Mouse (Mus musculus): Measurements from ENCODE around the gene Gm21885. TPM values are rescaled to one million over a fixed set of nuclear protein-coding genes. Genes with fewer than 3 reads are reported as not detected.

The Gm21885 gene
- polyA plus RNA-seq, 1 experiment from 2014 or later = 1.0 TPM

- Histone ChIP-seq H3K9ac (ENCODE audit: low read depth, low read length) (peak overlapping the region; percentile 51; the same call in 1 of the 2 replicates), H3K4me3 (ENCODE audit: low read length) (peak overlapping the region; percentile 28), H3K27me3 (ENCODE audit: control insufficient read depth, insufficient read depth, low read length) (no peaks in the 10 kb centered on the region), H3K27ac (ENCODE audit: low read depth, low read length) (peak overlapping the region; percentile 39; the same call in 1 of the 2 replicates), H3K4me2 (replicated peaks; ENCODE audit: low read depth, low read length) (peak overlapping the region; percentile 68), H3K4me1 (ENCODE audit: control insufficient read depth, insufficient read depth, low read length) (peaks cover 39% of the 10 kb centered on the region), H3K9me3 (ENCODE audit: control insufficient read depth, low read length) (no peaks in the 10 kb centered on the region), H3K36me3 (ENCODE audit: control insufficient read depth, insufficient read depth, low read length) (no peaks in the 10 kb centered on the region)
- 19% methylated on average over 15 of the region's 15 CpGs for WGBS
- peak; percentile 13; the same call in 1 of the 2 replicates for ATAC-seq (ENCODE audit: low FRiP score, low TSS enrichment)
These were observed 38.1 kb upstream of the Gm21885 start for GRCm38 (mm10) chr11:94243422-94244180.

- Histone ChIP-seq H3K4me1 (ENCODE audit: control insufficient read depth, insufficient read depth, low read length) (peaks cover 39% of the 10 kb centered on the region), H3K4me3 (ENCODE audit: low read length) (no peak overlapping the region), H3K27ac (ENCODE audit: low read depth, low read length) (no peak overlapping the region), H3K4me2 (replicated peaks; ENCODE audit: low read depth, low read length) (no peak overlapping the region), H3K36me3 (ENCODE audit: control insufficient read depth, insufficient read depth, low read length) (no peaks in the 10 kb centered on the region), H3K9ac (ENCODE audit: low read depth, low read length) (no peak overlapping the region), H3K27me3 (ENCODE audit: control insufficient read depth, insufficient read depth, low read length) (no peaks in the 10 kb centered on the region), H3K9me3 (ENCODE audit: control insufficient read depth, low read length) (no peaks in the 10 kb centered on the region)
- WGBS = 68% methylated on average over 9 of the region's 9 CpGs
- no peak for ATAC-seq (ENCODE audit: low FRiP score, low TSS enrichment)
These were observed 37.3 kb upstream of the Gm21885 start for GRCm38 (mm10) chr11:94244385-94244784.

GRCm38 (mm10) chr11:94245955-94246788, 35.5 kb upstream of the Gm21885 start, which contains the start of gene Wfikkn2:
TSS of gene Wfikkn2 (minus strand) at chr11:94246005.
- Histone ChIP-seq H3K9ac (ENCODE audit: low read depth, low read length) (0 out of 2 replicates have a peak within 1 kb of the TSS, but pooled peaks have one; percentile 7), H3K27ac (ENCODE audit: low read depth, low read length) (peak within 1 kb of the TSS; percentile 69; the same call in 1 of the 2 replicates), H3K4me2 (replicated peaks; ENCODE audit: low read depth, low read length) (no peak within 1 kb of the TSS), H3K27me3 (ENCODE audit: control insufficient read depth, insufficient read depth, low read length) (no peaks in the 10 kb centered on the region), H3K4me3 (ENCODE audit: low read length) (no peak within 1 kb of the TSS), H3K4me1 (ENCODE audit: control insufficient read depth, insufficient read depth, low read length) (peaks cover 39% of the 10 kb centered on the region), H3K36me3 (ENCODE audit: control insufficient read depth, insufficient read depth, low read length) (no peaks in the 10 kb centered on the region), H3K9me3 (ENCODE audit: control insufficient read depth, low read length) (no peaks in the 10 kb centered on the region)
- WGBS = 32% methylated on average over 17 of the region's 17 CpGs
- ATAC-seq (ENCODE audit: low FRiP score, low TSS enrichment) = peak; percentile 84

- 35% methylated on average over 8 of the region's 8 CpGs for WGBS
- H3K9me3 ChIP-seq (ENCODE audit: control insufficient read depth, low read length) = no peaks in the 10 kb centered on the region
- no peak overlapping the region for H3K4me2 ChIP-seq (replicated peaks; ENCODE audit: low read depth, low read length)
- H3K27me3 ChIP-seq (ENCODE audit: control insufficient read depth, insufficient read depth, low read length) = no peaks in the 10 kb centered on the region
- no peak overlapping the region for H3K4me3 ChIP-seq (ENCODE audit: low read length)
- peaks cover 39% of the 10 kb centered on the region for H3K4me1 ChIP-seq (ENCODE audit: control insufficient read depth, insufficient read depth, low read length)
- H3K36me3 ChIP-seq (ENCODE audit: control insufficient read depth, insufficient read depth, low read length) = no peaks in the 10 kb centered on the region
- H3K27ac ChIP-seq (ENCODE audit: low read depth, low read length) = peak overlapping the region; percentile 69; the same call in 1 of the 2 replicates
- ATAC-seq (ENCODE audit: low FRiP score, low TSS enrichment) = no peak
- H3K9ac ChIP-seq (ENCODE audit: low read depth, low read length) = 0 out of 2 replicates have a peak overlapping the region, but pooled peaks have one; percentile 4
These were observed 34.9 kb upstream of the Gm21885 start for GRCm38 (mm10) chr11:94246789-94247061.

GRCm38 (mm10) chr11:94253156-94253555, 28.5 kb upstream of the Gm21885 start:
- no peaks in the 10 kb centered on the region; the same call in 1 of the 2 replicates for H3K27me3 ChIP-seq (ENCODE audit: control insufficient read depth, insufficient read depth, low read length)
- H3K36me3 ChIP-seq (ENCODE audit: control insufficient read depth, insufficient read depth, low read length) = no peaks in the 10 kb centered on the region
- no peak overlapping the region for H3K4me3 ChIP-seq (ENCODE audit: low read length)
- H3K4me1 ChIP-seq (ENCODE audit: control insufficient read depth, insufficient read depth, low read length) = no peaks in the 10 kb centered on the region
- no peak overlapping the region for H3K27ac ChIP-seq (ENCODE audit: low read depth, low read length)
- no peak overlapping the region for H3K9ac ChIP-seq (ENCODE audit: low read depth, low read length)
- H3K9me3 ChIP-seq (ENCODE audit: control insufficient read depth, low read length) = no peaks in the 10 kb centered on the region
- H3K4me2 ChIP-seq (replicated peaks; ENCODE audit: low read depth, low read length) = no peak overlapping the region
- ATAC-seq (ENCODE audit: low FRiP score, low TSS enrichment) = no peak
- WGBS = 63% methylated on average over 9 of the region's 9 CpGs

- no peak overlapping the region for H3K4me2 ChIP-seq (replicated peaks; ENCODE audit: low read depth, low read length)
- no peak overlapping the region for H3K27ac ChIP-seq (ENCODE audit: low read depth, low read length)
- H3K27me3 ChIP-seq (ENCODE audit: control insufficient read depth, insufficient read depth, low read length) = no peaks in the 10 kb centered on the region; the same call in 1 of the 2 replicates
- ATAC-seq (ENCODE audit: low FRiP score, low TSS enrichment) = no peak
- H3K9ac ChIP-seq (ENCODE audit: low read depth, low read length) = no peak overlapping the region
- no peak overlapping the region for H3K4me3 ChIP-seq (ENCODE audit: low read length)
- H3K4me1 ChIP-seq (ENCODE audit: control insufficient read depth, insufficient read depth, low read length) = no peaks in the 10 kb centered on the region
- no peaks in the 10 kb centered on the region for H3K36me3 ChIP-seq (ENCODE audit: control insufficient read depth, insufficient read depth, low read length)
- no peaks in the 10 kb centered on the region for H3K9me3 ChIP-seq (ENCODE audit: control insufficient read depth, low read length)
- 87% methylated on average over 10 of the region's 10 CpGs for WGBS
These were observed 28.0 kb upstream of the Gm21885 start for GRCm38 (mm10) chr11:94253691-94254090.

GRCm38 (mm10) chr11:94255733-94256132, 25.9 kb upstream of the Gm21885 start:
- ATAC-seq (ENCODE audit: low FRiP score, low TSS enrichment) = no peak
- Histone ChIP-seq H3K4me1 (ENCODE audit: control insufficient read depth, insufficient read depth, low read length) (no peaks in the 10 kb centered on the region), H3K27me3 (ENCODE audit: control insufficient read depth, insufficient read depth, low read length) (no peaks in the 10 kb centered on the region; the same call in 1 of the 2 replicates), H3K4me3 (ENCODE audit: low read length) (no peak overlapping the region), H3K9ac (ENCODE audit: low read depth, low read length) (no peak overlapping the region), H3K9me3 (ENCODE audit: control insufficient read depth, low read length) (no peaks in the 10 kb centered on the region), H3K4me2 (replicated peaks; ENCODE audit: low read depth, low read length) (no peak overlapping the region), H3K27ac (ENCODE audit: low read depth, low read length) (no peak overlapping the region), H3K36me3 (ENCODE audit: control insufficient read depth, insufficient read depth, low read length) (no peaks in the 10 kb centered on the region)
- 72% methylated on average over 5 of the region's 5 CpGs for WGBS

- no peak overlapping the region for H3K4me3 ChIP-seq (ENCODE audit: low read length)
- 61% methylated on average over 14 of the region's 14 CpGs for WGBS
- H3K4me2 ChIP-seq (replicated peaks; ENCODE audit: low read depth, low read length) = no peak overlapping the region
- no peak overlapping the region for H3K27ac ChIP-seq (ENCODE audit: low read depth, low read length)
- no peaks in the 10 kb centered on the region for H3K9me3 ChIP-seq (ENCODE audit: control insufficient read depth, low read length)
- no peaks in the 10 kb centered on the region for H3K4me1 ChIP-seq (ENCODE audit: control insufficient read depth, insufficient read depth, low read length)
- H3K36me3 ChIP-seq (ENCODE audit: control insufficient read depth, insufficient read depth, low read length) = no peaks in the 10 kb centered on the region
- no peak overlapping the region for H3K9ac ChIP-seq (ENCODE audit: low read depth, low read length)
- ATAC-seq (ENCODE audit: low FRiP score, low TSS enrichment) = no peak
- no peaks in the 10 kb centered on the region; the same call in 1 of the 2 replicates for H3K27me3 ChIP-seq (ENCODE audit: control insufficient read depth, insufficient read depth, low read length)
These were observed 23.7 kb upstream of the Gm21885 start for GRCm38 (mm10) chr11:94257987-94258386.

- Histone ChIP-seq H3K4me2 (replicated peaks; ENCODE audit: low read depth, low read length) (no peak overlapping the region), H3K27ac (ENCODE audit: low read depth, low read length) (no peak overlapping the region), H3K9ac (ENCODE audit: low read depth, low read length) (no peak overlapping the region), H3K36me3 (ENCODE audit: control insufficient read depth, insufficient read depth, low read length) (no peaks in the 10 kb centered on the region), H3K27me3 (ENCODE audit: control insufficient read depth, insufficient read depth, low read length) (no peaks in the 10 kb centered on the region; the same call in 1 of the 2 replicates), H3K4me3 (ENCODE audit: low read length) (no peak overlapping the region), H3K4me1 (ENCODE audit: control insufficient read depth, insufficient read depth, low read length) (no peaks in the 10 kb centered on the region), H3K9me3 (ENCODE audit: control insufficient read depth, low read length) (no peaks in the 10 kb centered on the region)
- no peak for ATAC-seq (ENCODE audit: low FRiP score, low TSS enrichment)
- WGBS = 84% methylated on average over 4 of the region's 4 CpGs
These were observed 21.9 kb upstream of the Gm21885 start for GRCm38 (mm10) chr11:94259814-94260213.

Data from kidney, embryonic 14.5 days (tissue).